Mouse (Mus musculus): ENCODE results near the gene Kpna6. TPM values are rescaled to one million over a fixed set of nuclear protein-coding genes. Genes with fewer than 3 reads are reported as not detected.

Kpna6 gene
- total and polyA plus RNA-seq, 2 experiments = 15.1 to 17.4 TPM

DNA sequence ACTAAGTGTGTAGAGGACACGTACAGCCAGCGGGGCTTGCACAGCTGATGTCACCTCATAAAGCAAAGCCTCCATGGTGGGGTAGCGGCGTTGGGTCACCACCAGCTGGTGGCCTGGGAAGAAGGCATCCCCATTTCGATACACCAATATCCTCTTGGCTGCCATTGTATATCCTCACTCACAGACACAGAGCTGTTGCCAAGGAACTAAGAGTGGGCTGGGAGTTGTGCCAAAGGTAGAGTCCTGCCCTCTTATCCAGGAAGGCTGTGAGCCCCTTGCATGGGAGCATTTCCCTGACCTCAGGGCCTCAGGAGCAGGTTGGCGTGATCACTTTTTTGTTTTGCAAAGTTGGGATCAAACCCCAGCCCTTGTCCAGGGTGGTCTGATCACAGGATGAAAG, 58.5 kb downstream of the Kpna6 start, which contains the start of gene Dcdc2b:
Gene Dcdc2b, minus strand, starts transcription at position 165 of the 400 bp plus-strand sequence.
- 85% methylated on average over 6 of the region's 6 CpGs for WGBS
- no peak within 1 kb of the TSS for H3K9ac ChIP-seq (ENCODE audit: low read depth, low read length)
- H3K27ac ChIP-seq (replicated peaks; ENCODE audit: insufficient read depth, low read depth, low read length) = no peak within 1 kb of the TSS
- H3K4me3 ChIP-seq (ENCODE audit: insufficient read depth, low read depth, low read length) = no peak within 1 kb of the TSS
- H3K36me3 ChIP-seq (ENCODE audit: control insufficient read depth, insufficient read depth, low read length) = no peaks in the 10 kb centered on the region
- 0 out of 2 replicates have a peak, but pooled peaks cover 4% of the 10 kb centered on the region for H3K4me1 ChIP-seq (ENCODE audit: control insufficient read depth, insufficient read depth, low read length)
- H3K79me2 ChIP-seq (ENCODE audit: control insufficient read depth, insufficient read depth, low read length) = no peaks in the 10 kb centered on the region
- DNase-seq (ENCODE audit: extremely low read depth, low read depth, low spot score) = no peak
- TF ChIP-seq POLR2A (IDR thresholded peaks at IDR 0.05; ENCODE audit: extremely low read depth, insufficient read depth, low read length) (no peak), CTCF (IDR thresholded peaks at IDR 0.05; ENCODE audit: low read depth, low read length) (no peak)
- no peaks in the 10 kb centered on the region for H3K27me3 ChIP-seq (ENCODE audit: control insufficient read depth, insufficient read depth, low read length)

DNA sequence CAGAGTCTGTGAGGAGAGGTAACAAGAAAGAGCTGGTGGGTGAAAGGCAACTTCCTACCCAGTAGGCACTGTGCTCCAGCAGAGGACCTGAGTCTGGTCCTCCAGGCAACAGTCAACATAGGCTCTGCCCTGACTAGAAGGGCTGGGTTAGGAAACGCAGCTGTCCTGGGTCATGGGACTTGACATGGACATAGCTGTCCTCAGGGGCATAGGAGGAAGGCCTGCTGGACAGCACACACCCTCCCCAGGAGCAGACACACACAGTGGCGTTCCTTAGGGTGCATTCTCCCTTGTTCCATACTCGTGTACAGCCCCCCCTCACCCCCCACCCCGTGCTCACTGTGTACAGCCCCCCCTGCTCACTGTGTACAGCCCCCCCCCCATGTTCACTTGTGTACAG, 62.1 kb downstream of the Kpna6 start:
- H3K36me3 ChIP-seq (ENCODE audit: control insufficient read depth, insufficient read depth, low read length) = peaks cover 4% of the 10 kb centered on the region
- H3K4me1 ChIP-seq (ENCODE audit: control insufficient read depth, insufficient read depth, low read length) = no peaks in the 10 kb centered on the region
- H3K79me2 ChIP-seq (ENCODE audit: control insufficient read depth, insufficient read depth, low read length) = no peaks in the 10 kb centered on the region
- no peak overlapping the region for H3K9ac ChIP-seq (ENCODE audit: low read depth, low read length)
- no peak overlapping the region for H3K4me3 ChIP-seq (ENCODE audit: insufficient read depth, low read depth, low read length)
- no peaks in the 10 kb centered on the region for H3K27me3 ChIP-seq (ENCODE audit: control insufficient read depth, insufficient read depth, low read length)
- no peak overlapping the region for H3K27ac ChIP-seq (replicated peaks; ENCODE audit: insufficient read depth, low read depth, low read length)
- DNase-seq (ENCODE audit: extremely low read depth, low read depth, low spot score) = no peak
- TF ChIP-seq CTCF (IDR thresholded peaks at IDR 0.05; ENCODE audit: low read depth, low read length) = no peak
- TF ChIP-seq POLR2A (IDR thresholded peaks at IDR 0.05; ENCODE audit: extremely low read depth, insufficient read depth, low read length) = no peak
- WGBS = 75% methylated on average over 4 of the region's 4 CpGs

DNA sequence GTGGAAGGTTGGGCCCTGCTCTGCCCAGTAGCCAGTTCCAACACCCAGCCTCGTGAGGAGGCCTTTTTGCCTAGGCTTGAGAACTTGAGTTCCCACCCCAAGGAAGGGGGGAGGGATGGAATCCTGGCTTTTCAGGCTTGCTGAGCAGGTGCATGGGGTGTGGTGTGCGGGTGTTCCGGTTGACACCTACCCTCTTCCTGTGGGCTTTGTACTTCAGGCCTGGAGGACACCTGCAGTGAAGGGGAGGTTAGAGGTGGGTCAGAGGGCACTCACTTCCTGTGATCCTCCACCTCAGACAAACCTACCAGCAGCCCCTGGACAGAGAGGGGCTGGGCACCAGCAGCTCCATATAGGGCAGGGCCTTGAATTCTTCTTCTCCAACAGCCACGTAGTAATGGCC, 62.5 kb downstream of the Kpna6 start:
- Histone ChIP-seq H3K36me3 (ENCODE audit: control insufficient read depth, insufficient read depth, low read length) (peaks cover 6% of the 10 kb centered on the region), H3K4me1 (ENCODE audit: control insufficient read depth, insufficient read depth, low read length) (no peaks in the 10 kb centered on the region), H3K4me3 (ENCODE audit: insufficient read depth, low read depth, low read length) (no peak overlapping the region), H3K79me2 (ENCODE audit: control insufficient read depth, insufficient read depth, low read length) (no peaks in the 10 kb centered on the region), H3K27me3 (ENCODE audit: control insufficient read depth, insufficient read depth, low read length) (no peaks in the 10 kb centered on the region), H3K9ac (ENCODE audit: low read depth, low read length) (no peak overlapping the region), H3K27ac (replicated peaks; ENCODE audit: insufficient read depth, low read depth, low read length) (no peak overlapping the region)
- 91% methylated on average over 4 of the region's 4 CpGs for WGBS
- TF ChIP-seq CTCF (IDR thresholded peaks at IDR 0.05; ENCODE audit: low read depth, low read length) (no peak), POLR2A (IDR thresholded peaks at IDR 0.05; ENCODE audit: extremely low read depth, insufficient read depth, low read length) (no peak)
- no peak for DNase-seq (ENCODE audit: extremely low read depth, low read depth, low spot score)

DNA sequence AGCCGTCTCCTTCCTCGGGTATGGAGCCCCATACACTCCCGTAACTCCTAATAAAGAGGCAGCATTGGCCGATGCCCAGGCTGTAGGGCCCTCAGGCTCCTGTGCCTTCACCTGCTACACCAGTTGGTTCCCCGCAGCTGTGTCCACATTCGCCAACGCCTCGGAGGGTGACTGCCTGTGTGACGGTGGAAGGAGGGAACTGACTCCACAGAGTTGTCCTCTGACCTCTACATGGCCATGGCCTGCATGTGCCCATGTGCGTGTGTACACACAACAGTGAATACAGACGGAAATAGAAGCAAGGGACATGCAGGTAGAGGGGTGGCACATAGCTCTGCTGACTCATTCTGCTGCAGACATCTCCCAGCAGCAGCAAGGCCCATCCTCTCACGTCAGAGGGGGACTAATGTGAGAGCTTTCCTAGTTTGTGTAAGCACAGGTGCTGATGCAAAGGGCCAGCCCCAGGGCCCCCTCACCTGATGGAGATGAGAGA, 63.4 kb downstream of the Kpna6 start:
- no peaks in the 10 kb centered on the region for H3K4me1 ChIP-seq (ENCODE audit: control insufficient read depth, insufficient read depth, low read length)
- no peak overlapping the region for H3K9ac ChIP-seq (ENCODE audit: low read depth, low read length)
- no peak for DNase-seq (ENCODE audit: extremely low read depth, low read depth, low spot score)
- no peaks in the 10 kb centered on the region for H3K27me3 ChIP-seq (ENCODE audit: control insufficient read depth, insufficient read depth, low read length)
- WGBS = 73% methylated on average over 12 of the region's 12 CpGs
- H3K79me2 ChIP-seq (ENCODE audit: control insufficient read depth, insufficient read depth, low read length) = no peaks in the 10 kb centered on the region
- H3K4me3 ChIP-seq (ENCODE audit: insufficient read depth, low read depth, low read length) = no peak overlapping the region
- TF ChIP-seq CTCF (IDR thresholded peaks at IDR 0.05; ENCODE audit: low read depth, low read length) (no peak), POLR2A (IDR thresholded peaks at IDR 0.05; ENCODE audit: extremely low read depth, insufficient read depth, low read length) (no peak)
- H3K27ac ChIP-seq (replicated peaks; ENCODE audit: insufficient read depth, low read depth, low read length) = no peak overlapping the region
- H3K36me3 ChIP-seq (ENCODE audit: control insufficient read depth, insufficient read depth, low read length) = peaks cover 6% of the 10 kb centered on the region

GRCm38 (mm10) chr4:129608426-129609025, 64.0 kb downstream of the Kpna6 start:
- peaks cover 9% of the 10 kb centered on the region for H3K36me3 ChIP-seq (ENCODE audit: control insufficient read depth, insufficient read depth, low read length)
- no peak overlapping the region for H3K4me3 ChIP-seq (ENCODE audit: insufficient read depth, low read depth, low read length)
- H3K4me1 ChIP-seq (ENCODE audit: control insufficient read depth, insufficient read depth, low read length) = no peaks in the 10 kb centered on the region
- no peak overlapping the region for H3K9ac ChIP-seq (ENCODE audit: low read depth, low read length)
- DNase-seq (ENCODE audit: extremely low read depth, low read depth, low spot score) = peak; percentile 61
- 39% methylated on average over 7 of the region's 7 CpGs for WGBS
- H3K79me2 ChIP-seq (ENCODE audit: control insufficient read depth, insufficient read depth, low read length) = no peaks in the 10 kb centered on the region
- TF ChIP-seq CTCF (IDR thresholded peaks at IDR 0.05; ENCODE audit: low read depth, low read length) (peak; percentile 96), POLR2A (IDR thresholded peaks at IDR 0.05; ENCODE audit: extremely low read depth, insufficient read depth, low read length) (no peak)
- H3K27me3 ChIP-seq (ENCODE audit: control insufficient read depth, insufficient read depth, low read length) = no peaks in the 10 kb centered on the region
- H3K27ac ChIP-seq (replicated peaks; ENCODE audit: insufficient read depth, low read depth, low read length) = no peak overlapping the region

All from liver, adult 2 months (tissue).